Mouse (Mus musculus): ENCODE results near the gene Sorbs1.

Gene Sorbs1

GRCm38 (mm10) chr19:40477445-40477941 lies 36.1 kb downstream of the Sorbs1 start:
- peak; percentile 39 for DNase-seq (ENCODE audit: low spot score)

GRCm38 (mm10) chr19:40476491-40476890 lies 37.1 kb downstream of the Sorbs1 start:
- no peak for DNase-seq (ENCODE audit: low spot score)

- DNase-seq (ENCODE audit: low spot score): no peak
Measured at GRCm38 (mm10) chr19:40471526-40472245, 41.9 kb downstream of the Sorbs1 start.

GRCm38 (mm10) chr19:40469792-40470191 lies 43.8 kb downstream of the Sorbs1 start:
- DNase-seq (ENCODE audit: low spot score): no peak

GRCm38 (mm10) chr19:40468308-40468707 lies 45.3 kb downstream of the Sorbs1 start:
- no peak for DNase-seq (ENCODE audit: low spot score)

GRCm38 (mm10) chr19:40467810-40468209 lies 45.8 kb downstream of the Sorbs1 start:
- peak; percentile 42 for DNase-seq (ENCODE audit: low spot score)

GRCm38 (mm10) chr19:40465339-40465738 lies 48.2 kb downstream of the Sorbs1 start:
- no peak for DNase-seq (ENCODE audit: low spot score)

- no peak for DNase-seq (ENCODE audit: low spot score)
Measured at GRCm38 (mm10) chr19:40464408-40464807, 49.2 kb downstream of the Sorbs1 start.

- no peak for DNase-seq (ENCODE audit: low spot score)
Measured at GRCm38 (mm10) chr19:40462892-40463291, 50.7 kb downstream of the Sorbs1 start.

- no peak for DNase-seq (ENCODE audit: low spot score)
Measured at GRCm38 (mm10) chr19:40462481-40462880, 51.1 kb downstream of the Sorbs1 start.

- DNase-seq (ENCODE audit: low spot score): no peak
Measured at GRCm38 (mm10) chr19:40461662-40462061, 51.9 kb downstream of the Sorbs1 start.

- no peak for DNase-seq (ENCODE audit: low spot score)
Measured at GRCm38 (mm10) chr19:40460854-40461490, 52.6 kb downstream of the Sorbs1 start.

GRCm38 (mm10) chr19:40459338-40459737 lies 54.2 kb downstream of the Sorbs1 start:
- no peak for DNase-seq (ENCODE audit: low spot score)

- no peak for DNase-seq (ENCODE audit: low spot score)
Measured at GRCm38 (mm10) chr19:40458806-40459205, 54.8 kb downstream of the Sorbs1 start.

GRCm38 (mm10) chr19:40455248-40455647 lies 58.3 kb downstream of the Sorbs1 start:
- no peak for DNase-seq (ENCODE audit: low spot score)

- no peak for DNase-seq (ENCODE audit: low spot score)
Measured at GRCm38 (mm10) chr19:40454096-40454495, 59.5 kb downstream of the Sorbs1 start.

GRCm38 (mm10) chr19:40452201-40452600 lies 61.4 kb downstream of the Sorbs1 start:
- no peak for DNase-seq (ENCODE audit: low spot score)

- no peak for DNase-seq (ENCODE audit: low spot score)
Measured at GRCm38 (mm10) chr19:40451307-40451706, 62.3 kb downstream of the Sorbs1 start.

GRCm38 (mm10) chr19:40446525-40446924 lies 67.1 kb downstream of the Sorbs1 start:
- no peak for DNase-seq (ENCODE audit: low spot score)

GRCm38 (mm10) chr19:40442377-40442776 lies 71.2 kb downstream of the Sorbs1 start:
- DNase-seq (ENCODE audit: low spot score): no peak

- DNase-seq (ENCODE audit: low spot score): no peak
Measured at GRCm38 (mm10) chr19:40440951-40441350, 72.6 kb downstream of the Sorbs1 start.

- no peak for DNase-seq (ENCODE audit: low spot score)
Measured at GRCm38 (mm10) chr19:40438907-40439306, 74.7 kb downstream of the Sorbs1 start.

GRCm38 (mm10) chr19:40437651-40438068 lies 75.9 kb downstream of the Sorbs1 start:
- no peak for DNase-seq (ENCODE audit: low spot score)
